Mouse (Mus musculus) liver, embryonic 14.5 days (tissue): Measurements from ENCODE around the gene Hoxa2. TPM values are rescaled to one million over a fixed set of nuclear protein-coding genes. Genes with fewer than 3 reads are reported as not detected.
A peak's percentile ranks its signal among the peaks of the same experiment; 100 is the strongest.

ENCODE experiments used
- ATAC-seq: fragments of 200-750 bp; cut with Nextera tagmentation; 2 replicates; pipeline ENCODE4 v1.8.0; 2017; ENCODE audit warnings: moderate number of reproducible peaks, mild to moderate bottlenecking, moderate library complexity; ENCODE audit not compliant: insufficient read depth
- DNase-seq, 3 experiments: peaks; one replicate each; pipeline ENCODE4 v3.0.0-alpha.2; 2012 to 2013; ENCODE audit warnings: low read depth in 3 of 3, low spot score in 3 of 3
- H3K27ac ChIP-seq: fragments of 300-500 bp; sonication (generic); 2 replicates; pipeline ENCODE4 v1.5.1; 2014; ENCODE audit warnings: moderate library complexity, mild to moderate bottlenecking, control low read depth, inconsistent platforms
- H3K27me3 ChIP-seq: fragments of 300-500 bp; sonication (generic); 2 replicates; pipeline ENCODE4 v1.6.1; 2014; ENCODE audit warnings: mild to moderate bottlenecking, low read length, moderate library complexity; ENCODE audit not compliant: control insufficient read depth, insufficient read depth
- H3K36me3 ChIP-seq: fragments of 300-500 bp; sonication (generic); replicated peaks from 2 replicates; pipeline ENCODE4 v1.6.1; 2014; ENCODE audit warnings: low read depth; ENCODE audit not compliant: control insufficient read depth, insufficient read depth
- H3K4me1 ChIP-seq, 2 experiments: fragments of 200-500 bp in 1 of 2; fragments of 300-500 bp in 1 of 2; sonication (generic) in 1 of 2; replicated peaks; 2 replicates each; pipeline ENCODE4 v1.6.1; 2012 to 2014; ENCODE audit warnings: antibody characterized with exemption in 1 of 2, inconsistent platforms in 1 of 2, low read length in 1 of 2; ENCODE audit not compliant: control insufficient read depth in 2 of 2, insufficient read depth in 2 of 2
- H3K4me2 ChIP-seq: fragments of 300-500 bp; sonication (generic); 2 replicates; pipeline ENCODE4 v1.6.1; 2014; ENCODE audit warnings: low read depth, mild to moderate bottlenecking, control low read depth, moderate library complexity
- H3K4me3 ChIP-seq, 2 experiments: fragments of 200-500 bp in 1 of 2; fragments of 300-500 bp in 1 of 2; sonication (generic) in 1 of 2; 2 replicates each; pipeline ENCODE4 v1.5.1; 2012 to 2014; ENCODE audit warnings: low read depth in 2 of 2, low read length in 2 of 2, mild to moderate bottlenecking in 2 of 2, control low read depth in 1 of 2, inconsistent platforms in 1 of 2, moderate library complexity in 1 of 2; ENCODE audit not compliant: insufficient read depth in 1 of 2
- H3K9ac ChIP-seq: fragments of 300-500 bp; sonication (generic); replicated peaks from 2 replicates; pipeline ENCODE4 v1.6.1; 2014; ENCODE audit warnings: mild to moderate bottlenecking, control low read depth, moderate library complexity
- H3K9me3 ChIP-seq: fragments of 300-500 bp; sonication (generic); 2 replicates; pipeline ENCODE4 v1.6.1; 2016; ENCODE audit warnings: low read length, mixed read lengths; ENCODE audit not compliant: control insufficient read depth
- CTCF ChIP-seq: IDR thresholded peaks from 2 replicates; pipeline ENCODE4 v1.5.1; 2016; ENCODE audit warnings: antibody characterized with exemption, low read depth, control low read depth
- EP300 ChIP-seq: IDR thresholded peaks from 2 replicates; pipeline ENCODE4 v1.6.1; 2016; ENCODE audit warnings: antibody characterized with exemption, low read depth
- WGBS: fragments of 180-500 bp; shearing (Covaris S2); extraction: QIAGEN DNeasy Blood & Tissue Kit; methylation state at CpG from one replicate; pipeline ENCODE4 v1.1.7; 2014; ENCODE audit not compliant: insufficient replicate concordance; 5-methylcytosine and 5-hydroxymethylcytosine counted together
- polyA plus RNA-seq, 2 experiments: library from polyadenylated mRNA; depleted of rRNA in 1 of 2; stranded (reverse) in 1 of 2; unstranded in 1 of 2; fragments of >200 nt; fragmentation: Nextera tagmentation in 1 of 2; extraction: Ambion mirVana in 1 of 2; gene quantifications; 2 replicates each; pipeline versions ENCODE4 v1.2.1 to v1.2.3; 2012 to 2014

Gene Hoxa2
- 0.26 and 0.30 TPM in 2 replicates for polyA plus RNA-seq (2012; rRNA removed)
- 0.14 and 0.33 TPM in 2 replicates for polyA plus RNA-seq (2014; fragmentation: Nextera tagmentation; extraction: Ambion mirVana)

DNA sequence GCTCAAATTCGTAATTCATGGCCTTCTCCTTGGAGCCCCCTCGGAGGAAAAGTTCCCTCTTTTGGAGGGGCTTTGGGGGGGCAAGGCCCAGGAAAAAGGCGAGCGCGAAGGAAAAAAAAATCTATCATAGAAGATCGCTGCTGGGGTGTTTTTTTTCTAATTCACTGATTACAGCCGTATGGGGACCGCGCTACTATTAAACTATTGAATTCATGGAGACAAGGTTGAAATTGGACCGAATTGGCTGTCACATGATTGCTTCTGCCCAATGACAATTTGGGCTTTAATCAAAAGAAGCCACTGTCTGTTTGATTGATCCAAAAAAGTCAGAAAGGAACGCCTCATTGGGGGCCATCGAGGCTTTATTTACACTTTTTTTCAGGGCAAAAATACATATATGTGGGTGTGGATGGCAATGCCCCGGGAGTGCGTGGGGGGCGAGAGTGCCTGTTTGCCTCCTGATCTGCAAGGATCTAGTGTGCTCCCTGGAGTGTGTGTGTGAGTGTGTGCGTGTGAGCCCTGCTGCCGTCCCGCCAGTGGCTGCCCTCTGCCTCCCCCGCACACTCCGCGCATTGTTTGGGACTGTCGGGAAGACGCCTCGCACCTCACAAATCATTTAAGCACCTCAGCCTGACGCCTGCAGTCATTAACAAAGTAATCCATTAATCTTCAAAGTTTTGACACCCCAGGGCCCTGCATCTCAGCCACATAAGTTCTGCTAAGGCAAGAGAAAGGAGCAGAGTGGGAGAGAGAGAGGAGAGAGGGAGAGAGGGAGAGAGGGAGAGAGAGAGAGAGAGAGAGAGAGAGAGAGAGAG lies at the start of gene Hoxa2:
TSS of gene Hoxa2 (minus strand) at position 206 of the 815 bp plus-strand sequence.
- Histone ChIP-seq H3K27ac (no peak within 1 kb of the TSS), H3K4me1 (no peaks in the 10 kb centered on the region; a peak in 1 of 4 replicates), H3K4me3 (peak within 1 kb of the TSS; percentile 0 to 21; a peak in 2 of 4 replicates)

DNA sequence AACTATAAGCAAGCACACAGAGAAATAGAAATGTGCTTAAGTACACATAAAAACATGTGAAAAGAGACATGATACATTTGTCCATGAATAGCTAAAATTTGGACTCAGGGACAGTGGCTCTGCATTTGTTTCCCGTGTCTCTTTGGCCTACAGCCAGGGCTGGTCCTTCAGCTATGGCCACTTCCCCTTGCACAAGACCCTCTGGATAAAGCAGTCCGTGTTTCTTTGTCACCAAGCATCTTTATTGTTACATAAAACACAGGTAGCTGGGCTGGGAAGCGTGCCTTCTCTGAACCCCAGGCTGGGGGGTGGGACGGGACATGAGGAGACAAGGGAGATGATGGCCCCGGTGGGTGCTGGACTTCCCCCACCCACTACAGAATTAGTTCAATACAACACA lies 49.6 kb upstream of the Hoxa2 start:
- no peak overlapping the region for H3K27ac ChIP-seq
- ATAC-seq (no peak), DNase-seq (no peak)
- no peaks in the 10 kb centered on the region for H3K9me3 ChIP-seq
- WGBS, result 20% methylated on average over 5 of the region's 5 CpGs
- no peak overlapping the region for H3K9ac ChIP-seq
- H3K36me3 ChIP-seq, result no peaks in the 10 kb centered on the region
- no peaks in the 10 kb centered on the region for H3K4me1 ChIP-seq
- no peak overlapping the region for H3K4me3 ChIP-seq
- H3K4me2 ChIP-seq, result no peak overlapping the region
- H3K27me3 ChIP-seq, result peaks cover 99% of the 10 kb centered on the region
- TF ChIP-seq EP300, result no peak

More for the DNA sequence above, at the start of gene Hoxa2:
- peaks cover 97% of the 10 kb centered on the region for H3K27me3 ChIP-seq
- no peak for DNase-seq
- TF ChIP-seq EP300, result no peak
- no peak for ATAC-seq
- H3K4me2 ChIP-seq, result peak within 1 kb of the TSS; percentile 33
- H3K9me3 ChIP-seq, result no peaks in the 10 kb centered on the region
- no peak within 1 kb of the TSS for H3K9ac ChIP-seq
- WGBS, result 1% methylated on average over 25 of the region's 25 CpGs
- no peaks in the 10 kb centered on the region for H3K36me3 ChIP-seq

DNA sequence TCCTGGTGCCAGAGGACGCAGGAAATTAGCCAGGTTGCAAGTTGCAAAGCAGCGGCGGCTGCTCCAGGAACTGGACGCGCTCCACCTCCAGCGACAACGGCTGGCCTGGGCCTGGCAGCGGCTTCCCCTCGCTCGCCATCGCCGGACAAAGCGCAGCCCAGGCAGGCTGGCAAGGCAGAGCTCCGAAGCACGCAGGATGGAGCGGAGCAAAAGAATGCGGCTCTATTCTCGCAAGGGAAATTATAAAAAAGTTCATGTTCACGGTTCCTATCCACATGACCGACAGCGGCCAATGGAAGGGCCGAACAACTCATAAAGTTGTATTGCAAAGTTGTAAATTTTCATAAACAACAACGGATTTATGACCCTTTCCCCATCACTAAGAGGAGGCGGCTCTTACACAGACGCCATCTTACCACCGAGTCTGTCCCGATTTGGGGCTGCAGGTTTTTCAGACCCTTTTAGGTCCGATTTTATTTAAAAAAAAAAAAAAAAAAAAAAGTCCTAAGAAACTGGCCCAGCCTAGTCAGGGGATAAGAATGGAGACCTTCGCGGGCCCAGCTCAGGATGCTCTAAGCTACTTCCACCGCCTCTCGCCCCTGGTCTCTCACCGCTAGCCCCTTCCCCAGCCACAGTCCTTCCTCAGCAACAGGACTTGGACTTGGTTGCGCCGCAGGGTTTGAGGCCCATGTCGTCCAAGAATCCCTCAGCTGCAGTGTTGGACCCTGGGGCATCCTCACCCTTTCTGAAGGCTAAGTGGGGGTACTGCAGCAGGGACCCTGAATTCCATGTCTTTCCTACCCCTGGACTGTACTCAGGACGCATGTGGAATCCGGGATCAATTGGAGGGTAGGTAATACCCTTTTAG lies 48.7 kb upstream of the Hoxa2 start, which contains the start of the genes Hoxa3 and Gm28308:
TSS of gene Hoxa3 (minus strand) at position 218 of the 868 bp plus-strand sequence.
TSS of gene Gm28308 (minus strand) at position 221 of the 868 bp plus-strand sequence.
- 5% methylated on average over 38 of the region's 38 CpGs for WGBS
- no peak within 1 kb of the TSS for H3K9ac ChIP-seq
- ATAC-seq, result no peak

DNA sequence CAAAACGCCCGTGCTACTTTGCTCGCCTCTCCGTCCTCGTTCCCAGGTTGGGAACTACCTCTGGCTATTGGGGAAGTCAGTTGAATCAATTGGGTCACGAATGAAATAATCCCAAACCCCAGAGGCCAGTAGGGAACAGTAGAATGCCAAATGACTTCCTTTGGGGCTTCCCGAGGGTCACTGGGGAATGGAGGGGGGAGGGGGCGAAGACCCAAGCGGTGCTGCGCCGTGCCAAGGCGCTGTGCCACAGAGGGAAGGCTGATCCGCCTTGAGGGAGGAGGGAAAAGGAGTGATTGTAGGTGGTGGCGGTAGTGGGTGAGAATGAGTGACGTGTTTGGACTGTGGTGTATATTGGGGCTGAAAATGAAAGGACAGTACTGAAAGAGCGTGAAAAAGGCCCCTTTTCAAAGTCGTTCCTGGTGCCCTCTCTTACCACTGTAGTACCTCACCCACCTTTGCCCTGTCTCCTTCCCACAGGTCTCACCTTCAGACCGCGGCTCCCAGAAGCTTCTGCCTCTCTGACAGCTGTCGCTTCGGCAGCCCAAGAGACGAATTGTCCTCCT lies 48.0 kb upstream of the Hoxa2 start:
- Histone ChIP-seq H3K9me3 (no peaks in the 10 kb centered on the region), H3K4me3 (peak overlapping the region; percentile 11 to 18; a peak in 3 of 4 replicates), H3K36me3 (no peaks in the 10 kb centered on the region), H3K4me2 (peak overlapping the region; percentile 32), H3K27me3 (peaks cover 97% of the 10 kb centered on the region), H3K27ac (no peak overlapping the region), H3K4me1 (no peaks in the 10 kb centered on the region), H3K9ac (no peak overlapping the region)
- under 1% methylated on average over 22 of the region's 22 CpGs for WGBS
- TF ChIP-seq CTCF (no peak), EP300 (no peak)
- DNase-seq, result no peak
- no peak for ATAC-seq

More for the DNA sequence above, 48.7 kb upstream of the Hoxa2 start, which contains the start of the genes Hoxa3 and Gm28308:
- Histone ChIP-seq H3K36me3 (no peaks in the 10 kb centered on the region), H3K27me3 (peaks cover 99% of the 10 kb centered on the region), H3K4me3 (peak within 1 kb of the TSS; percentile 11 to 18; a peak in 3 of 4 replicates), H3K27ac (no peak within 1 kb of the TSS), H3K9me3 (no peaks in the 10 kb centered on the region), H3K4me1 (no peaks in the 10 kb centered on the region), H3K4me2 (peak within 1 kb of the TSS; percentile 32)
- TF ChIP-seq CTCF (no peak), EP300 (no peak)
- DNase-seq, result no peak
